Mouse (Mus musculus) MEL (cell line): ENCODE measurements at regions not wholly inside any gene's neighbourhood (a gene's known extent, or its start where the extent isn't known, plus 50 kb on each side); places are given as distances from the start of the nearest gene placed in this dataset.

ENCODE experiments used
- DNase-seq: peaks from one replicate; pipeline ENCODE4 v3.0.0; 2011; ENCODE audit warnings: low read depth, low spot score
- H3K27ac ChIP-seq: 2 replicates; pipeline ENCODE4 v1.5.1; 2012; ENCODE audit warnings: low read depth, mild to moderate bottlenecking, control low read depth, low read length, moderate library complexity; ENCODE audit not compliant: control insufficient read depth
- H3K27me3 ChIP-seq, 2 experiments: fragments of 150-350 bp in 1 of 2; sonication (generic) in 1 of 2; 2 replicates each; pipeline ENCODE4 v1.6.1; 2012; ENCODE audit warnings: low read length in 2 of 2, mild to moderate bottlenecking in 2 of 2, improper control_type of control experiment in 1 of 2, moderate library complexity in 1 of 2; ENCODE audit not compliant: insufficient read depth in 2 of 2, control insufficient read depth in 1 of 2
- H3K36me3 ChIP-seq, 2 experiments: 2 replicates each; pipeline ENCODE4 v1.6.1; 2012 to 2014; ENCODE audit warnings: low read length in 2 of 2, improper control_type of control experiment in 1 of 2, inconsistent platforms in 1 of 2, mild to moderate bottlenecking in 1 of 2; ENCODE audit not compliant: insufficient read depth in 2 of 2, control insufficient read depth in 1 of 2
- H3K4me1 ChIP-seq, 2 experiments: fragments of 150-350 bp in 1 of 2; sonication (generic) in 1 of 2; 2 replicates each; pipeline ENCODE4 v1.6.1; 2012; ENCODE audit warnings: low read length in 2 of 2, improper control_type of control experiment in 1 of 2, mild to moderate bottlenecking in 1 of 2; ENCODE audit not compliant: insufficient read depth in 2 of 2, control insufficient read depth in 1 of 2
- H3K4me3 ChIP-seq, 2 experiments: fragments of 150-350 bp in 1 of 2; sonication (generic) in 1 of 2; 2 replicates each; pipeline ENCODE4 v1.5.1; 2012; ENCODE audit warnings: low read depth in 2 of 2, low read length in 2 of 2, mild to moderate bottlenecking in 2 of 2, moderate library complexity in 2 of 2, control low read depth in 1 of 2, improper control_type of control experiment in 1 of 2; ENCODE audit not compliant: control insufficient read depth in 1 of 2, insufficient read depth in 1 of 2
- H3K79me2 ChIP-seq: 2 replicates; pipeline ENCODE4 v1.6.1; 2012; ENCODE audit warnings: mild to moderate bottlenecking, low read length, moderate library complexity; ENCODE audit not compliant: control insufficient read depth, poor library complexity, insufficient read depth
- H3K9ac ChIP-seq: 2 replicates; pipeline ENCODE4 v1.6.1; 2012; ENCODE audit warnings: low read depth, mild to moderate bottlenecking, control low read depth, low read length, moderate library complexity; ENCODE audit not compliant: control insufficient read depth, poor library complexity, severe bottlenecking
- H3K9me3 ChIP-seq: fragments of 150-350 bp; sonication (generic); replicated peaks from 2 replicates; pipeline ENCODE4 v1.6.1; 2012; ENCODE audit warnings: mild to moderate bottlenecking, low read length, improper control_type of control experiment, moderate library complexity; ENCODE audit not compliant: insufficient read depth
- CHD1 ChIP-seq: IDR thresholded peaks from 2 replicates; pipeline ENCODE4 v1.6.1; 2012; ENCODE audit warnings: low read depth, mild to moderate bottlenecking, inconsistent platforms, low read length, improper control_type of control experiment
- CHD2 ChIP-seq: IDR thresholded peaks from 2 replicates; pipeline ENCODE4 v1.6.1; 2011; ENCODE audit warnings: low read length, improper control_type of control experiment
- E2F4 ChIP-seq: IDR thresholded peaks from 2 replicates; pipeline ENCODE4 v1.6.1; 2011; ENCODE audit warnings: low read depth, low read length, improper control_type of control experiment, borderline replicate concordance
- ELF1 ChIP-seq: IDR thresholded peaks from 2 replicates; pipeline ENCODE4 v1.6.1; 2014; ENCODE audit warnings: low read depth, mild to moderate bottlenecking, inconsistent platforms, low read length, improper control_type of control experiment, moderate library complexity
- EP300 ChIP-seq, 2 experiments: IDR thresholded peaks; 2 replicates each; pipeline ENCODE4 v1.6.1; 2011; ENCODE audit warnings: improper control_type of control experiment in 2 of 2, low read length in 2 of 2, low read depth in 1 of 2, mild to moderate bottlenecking in 1 of 2
- GABPA ChIP-seq: IDR thresholded peaks from 2 replicates; pipeline ENCODE4 v1.6.1; 2012; ENCODE audit warnings: low read depth, mild to moderate bottlenecking, inconsistent platforms, low read length, improper control_type of control experiment, moderate library complexity
- GATA1 ChIP-seq: IDR thresholded peaks from 2 replicates; pipeline ENCODE4 v1.6.1; 2011; ENCODE audit warnings: low read depth, low read length, improper control_type of control experiment
- HCFC1 ChIP-seq: IDR thresholded peaks from 2 replicates; pipeline ENCODE4 v1.6.1; 2012; ENCODE audit warnings: low read depth, mild to moderate bottlenecking, inconsistent platforms, low read length, improper control_type of control experiment, moderate library complexity
- JUND ChIP-seq: IDR thresholded peaks from 2 replicates; pipeline ENCODE4 v1.6.1; 2011; ENCODE audit warnings: low read depth, mild to moderate bottlenecking, improper control_type of control experiment, low read length
- KAT2A ChIP-seq: conservative IDR thresholded peaks from 2 replicates; pipeline ENCODE4 v1.6.1; 2012; ENCODE audit warnings: low read depth, low read length, improper control_type of control experiment, inconsistent platforms
- MAZ ChIP-seq: IDR thresholded peaks from 2 replicates; pipeline ENCODE4 v1.6.1; 2012; ENCODE audit warnings: low read depth, mild to moderate bottlenecking, inconsistent platforms, low read length, improper control_type of control experiment
- MXI1 ChIP-seq: IDR thresholded peaks from 2 replicates; pipeline ENCODE4 v1.6.1; 2011; ENCODE audit warnings: mild to moderate bottlenecking, low read depth, low read length, improper control_type of control experiment
- MYC ChIP-seq: IDR thresholded peaks from 2 replicates; pipeline ENCODE4 v1.6.1; 2011; ENCODE audit warnings: low read depth, mild to moderate bottlenecking, low read length, improper control_type of control experiment, moderate library complexity
- NELFE ChIP-seq: IDR thresholded peaks from 2 replicates; pipeline ENCODE4 v1.6.1; 2011; ENCODE audit warnings: low read depth, low read length, improper control_type of control experiment
- NRF1 ChIP-seq: IDR thresholded peaks from 2 replicates; pipeline ENCODE4 v1.6.1; 2014; ENCODE audit warnings: low read depth, mild to moderate bottlenecking, inconsistent platforms, low read length, improper control_type of control experiment, moderate library complexity; ENCODE audit not compliant: poor library complexity, insufficient read depth, severe bottlenecking
- POLR2AphosphoS2 ChIP-seq: IDR thresholded peaks from 2 replicates; pipeline ENCODE4 v1.6.1; 2011; ENCODE audit warnings: low read length, improper control_type of control experiment
- POLR2AphosphoS5 ChIP-seq: IDR thresholded peaks from 2 replicates; pipeline ENCODE4 v1.6.1; 2012; ENCODE audit warnings: low read depth, borderline replicate concordance, mild to moderate bottlenecking, inconsistent platforms, low read length, moderate library complexity, mixed read lengths
- SIN3A ChIP-seq: IDR thresholded peaks from 2 replicates; pipeline ENCODE4 v1.6.1; 2012; ENCODE audit warnings: low read length, improper control_type of control experiment, inconsistent platforms
- TAL1 ChIP-seq: IDR thresholded peaks from 2 replicates; pipeline ENCODE4 v1.6.1; 2012; ENCODE audit warnings: mild to moderate bottlenecking, inconsistent platforms, low read length, moderate library complexity, mixed read lengths
- TBP ChIP-seq: IDR thresholded peaks from 2 replicates; pipeline ENCODE4 v1.8.0; 2011; ENCODE audit warnings: low read depth, low read length, improper control_type of control experiment
- TCF12 ChIP-seq: IDR thresholded peaks from 2 replicates; pipeline ENCODE4 v1.6.1; 2014; ENCODE audit warnings: low read depth, mild to moderate bottlenecking, inconsistent platforms, low read length, improper control_type of control experiment, moderate library complexity
- UBTF ChIP-seq: IDR thresholded peaks from 2 replicates; pipeline ENCODE4 v1.6.1; 2012; ENCODE audit warnings: low read depth, mild to moderate bottlenecking, inconsistent platforms, low read length, improper control_type of control experiment, moderate library complexity, borderline replicate concordance; ENCODE audit not compliant: insufficient read depth
- USF1 ChIP-seq: IDR thresholded peaks from 2 replicates; pipeline ENCODE4 v1.6.1; 2014; ENCODE audit warnings: low read depth, mild to moderate bottlenecking, inconsistent platforms, low read length, improper control_type of control experiment, moderate library complexity
- ZC3H11A ChIP-seq: IDR thresholded peaks from 2 replicates; pipeline ENCODE4 v1.6.1; 2012; ENCODE audit warnings: low read depth, mild to moderate bottlenecking, inconsistent platforms, low read length, improper control_type of control experiment
- ZMIZ1 ChIP-seq: IDR thresholded peaks from 2 replicates; pipeline ENCODE4 v1.6.1; 2012; ENCODE audit warnings: low read depth, mild to moderate bottlenecking, inconsistent platforms, low read length, improper control_type of control experiment, moderate library complexity
- ZNF384 ChIP-seq: IDR thresholded peaks from 2 replicates; pipeline ENCODE4 v1.6.1; 2012; ENCODE audit warnings: low read depth, mild to moderate bottlenecking, inconsistent platforms, low read length, improper control_type of control experiment

DNA sequence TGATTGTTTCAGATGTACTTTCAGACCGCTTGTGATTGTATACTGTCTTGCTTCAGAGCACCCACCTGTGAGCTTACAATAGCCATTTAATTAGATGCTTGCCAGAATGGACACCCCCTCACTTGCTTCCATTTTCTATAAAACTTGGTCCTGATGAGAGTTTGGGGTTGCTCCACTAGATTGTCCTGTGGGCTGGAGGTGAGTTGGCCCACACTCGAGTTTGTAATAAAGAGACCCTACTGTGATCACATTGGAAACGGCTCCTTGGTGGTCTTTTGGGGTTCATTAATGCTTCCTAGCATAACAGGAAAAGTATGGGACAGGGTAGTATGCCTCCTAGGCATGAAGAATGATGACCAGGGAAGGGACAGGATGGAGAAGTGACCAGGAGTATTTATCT, 98.8 kb upstream of the Zfp648 start:
- no peak overlapping the region for H3K27ac ChIP-seq
- no peak for DNase-seq
- no peaks in the 10 kb centered on the region for H3K9me3 ChIP-seq
- H3K36me3 ChIP-seq: no peaks in the 10 kb centered on the region
- no peaks in the 10 kb centered on the region for H3K79me2 ChIP-seq
- TF ChIP-seq MAZ (no peak), TCF12 (no peak), EP300 (IDR thresholded peaks at IDR 0.05; ENCODE audit: low read depth in 1 of 2, low read length in 2 of 2) (no peak), ZMIZ1 (no peak), ELF1 (no peak), JUND (no peak), E2F4 (no peak), USF1 (no peak), TAL1 (no peak), MXI1 (no peak), ZNF384 (no peak), UBTF (no peak), POLR2AphosphoS2 (no peak)
- H3K4me1 ChIP-seq: no peaks in the 10 kb centered on the region
- H3K9ac ChIP-seq: no peak overlapping the region
- no peaks in the 10 kb centered on the region for H3K27me3 ChIP-seq
- no peak overlapping the region for H3K4me3 ChIP-seq

DNA sequence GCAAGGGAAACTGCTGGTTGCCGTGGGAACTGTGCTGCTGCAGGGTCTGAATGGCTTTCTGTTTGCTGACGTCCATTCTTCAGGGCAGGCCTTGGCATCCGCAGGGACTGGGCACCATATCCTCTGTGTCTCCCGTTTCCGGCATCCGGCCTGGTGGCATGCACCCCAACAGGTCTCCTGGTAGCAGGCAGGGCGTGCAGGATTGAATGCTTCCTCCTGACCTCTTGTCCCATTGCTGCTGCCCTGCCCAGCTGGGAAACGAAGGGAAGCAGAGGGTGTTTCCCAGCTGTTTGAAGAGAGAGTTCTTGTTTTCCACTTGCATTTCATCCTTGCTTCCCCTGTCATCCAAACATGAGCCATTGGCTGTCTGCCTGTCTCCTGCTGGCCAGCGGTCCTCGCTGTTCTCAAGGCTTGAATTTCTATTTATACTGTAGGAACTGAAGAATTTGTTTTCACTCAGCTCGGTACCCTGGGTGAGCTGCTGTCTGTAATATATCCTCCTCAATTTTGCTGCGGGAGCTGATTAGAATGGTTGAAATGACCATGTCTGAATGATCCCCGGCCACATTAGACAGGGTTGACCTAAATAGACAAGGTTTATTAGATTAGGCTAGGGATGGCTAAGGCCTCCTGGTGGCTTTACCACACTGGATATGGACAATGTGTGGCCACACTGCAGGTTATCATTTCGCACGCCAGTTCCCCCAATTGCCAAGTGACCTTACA, 98.0 kb upstream of the Zfp648 start:
- Histone ChIP-seq H3K36me3 (no peaks in the 10 kb centered on the region), H3K4me3 (no peak overlapping the region), H3K9me3 (no peaks in the 10 kb centered on the region), H3K79me2 (no peaks in the 10 kb centered on the region), H3K4me1 (no peaks in the 10 kb centered on the region), H3K9ac (no peak overlapping the region), H3K27ac (no peak overlapping the region), H3K27me3 (no peaks in the 10 kb centered on the region)
- DNase-seq: no peak
- TF ChIP-seq MAZ (no peak), GATA1 (no peak), SIN3A (no peak)

DNA sequence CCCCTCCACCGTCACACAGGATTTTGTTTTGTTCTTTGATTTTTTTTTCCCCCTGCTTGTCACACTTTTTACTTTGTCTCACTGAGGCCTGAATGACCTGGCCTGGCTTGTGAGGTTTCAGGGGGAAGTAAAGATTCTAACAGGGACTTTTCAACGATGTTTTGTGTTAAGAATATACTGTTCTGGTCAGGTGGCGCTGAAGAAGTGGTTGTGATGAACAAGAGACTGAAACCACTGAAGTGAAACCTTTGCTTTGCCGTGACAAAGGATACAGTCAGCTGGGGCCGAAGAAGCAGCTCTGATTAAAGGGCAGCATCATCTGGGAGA, 97.4 kb upstream of the Zfp648 start:
- no peak overlapping the region for H3K9ac ChIP-seq
- H3K4me3 ChIP-seq: no peak overlapping the region
- no peaks in the 10 kb centered on the region for H3K27me3 ChIP-seq
- no peaks in the 10 kb centered on the region for H3K79me2 ChIP-seq
- H3K9me3 ChIP-seq: no peaks in the 10 kb centered on the region
- no peak overlapping the region for H3K27ac ChIP-seq
- H3K4me1 ChIP-seq: no peaks in the 10 kb centered on the region
- TF ChIP-seq EP300 (IDR thresholded peaks at IDR 0.05; ENCODE audit: low read depth in 1 of 2, low read length in 2 of 2) (no peak), NRF1 (no peak), CHD1 (no peak), SIN3A (no peak), UBTF (no peak), MYC (no peak), ZNF384 (no peak), POLR2AphosphoS2 (no peak), NELFE (no peak), KAT2A (no peak), HCFC1 (no peak), TAL1 (no peak), TBP (no peak), GABPA (no peak), POLR2AphosphoS5 (no peak), CHD2 (no peak), ZC3H11A (no peak)
- TF ChIP-seq, all 39 proteins: peak for 0
- no peak for DNase-seq
- no peaks in the 10 kb centered on the region for H3K36me3 ChIP-seq
